Mouse (Mus musculus): Measurements from ENCODE around the gene Specc1.

The Specc1 gene

GRCm38 (mm10) chr11:61967034-61967433, 10.5 kb downstream of the Specc1 start:
- in situ Hi-C loops (cut with MseI, MboI) = no loop called here

- in situ Hi-C loops (cut with MseI, MboI) = no loop called here
Observed at GRCm38 (mm10) chr11:61968875-61969274, 12.3 kb downstream of the Specc1 start.

GRCm38 (mm10) chr11:61970901-61971300, 14.3 kb downstream of the Specc1 start:
- in situ Hi-C loops (cut with MseI, MboI) = no loop called here

GRCm38 (mm10) chr11:61971441-61972221, 15.1 kb downstream of the Specc1 start:
- in situ Hi-C loops (cut with MseI, MboI) = no loop called here

GRCm38 (mm10) chr11:61974106-61974707, 17.6 kb downstream of the Specc1 start:
- in situ Hi-C loops (cut with MseI, MboI) = no loop called here

- in situ Hi-C loops (cut with MseI, MboI) = no loop called here
Observed at GRCm38 (mm10) chr11:61975783-61976182, 19.2 kb downstream of the Specc1 start.

GRCm38 (mm10) chr11:61981285-61981684, 24.7 kb downstream of the Specc1 start:
- in situ Hi-C loops (cut with MseI, MboI) = no loop called here

GRCm38 (mm10) chr11:61982828-61983227, 26.3 kb downstream of the Specc1 start:
- in situ Hi-C loops (cut with MseI, MboI) = no loop called here

- in situ Hi-C loops (cut with MseI, MboI) = no loop called here
Observed at GRCm38 (mm10) chr11:61986939-61987338, 30.4 kb downstream of the Specc1 start.

GRCm38 (mm10) chr11:61989647-61990046, 33.1 kb downstream of the Specc1 start:
- in situ Hi-C loops (cut with MseI, MboI) = no loop called here

GRCm38 (mm10) chr11:61991576-61991975, 35.0 kb downstream of the Specc1 start:
- in situ Hi-C loops (cut with MseI, MboI) = no loop called here

- in situ Hi-C loops (cut with MseI, MboI) = no loop called here
Observed at GRCm38 (mm10) chr11:61992671-61993285, 36.2 kb downstream of the Specc1 start.

- in situ Hi-C loops (cut with MseI, MboI) = no loop called here
Observed at GRCm38 (mm10) chr11:61999501-61999900, 42.9 kb downstream of the Specc1 start.

GRCm38 (mm10) chr11:62000099-62000498, 43.5 kb downstream of the Specc1 start:
- in situ Hi-C loops (cut with MseI, MboI) = no loop called here

- in situ Hi-C loops (cut with MseI, MboI) = no loop called here
Observed at GRCm38 (mm10) chr11:62001977-62002376, 45.4 kb downstream of the Specc1 start.

- in situ Hi-C loops (cut with MseI, MboI) = no loop called here
Observed at GRCm38 (mm10) chr11:62004881-62005240, 48.3 kb downstream of the Specc1 start.

GRCm38 (mm10) chr11:62005241-62005910, 48.8 kb downstream of the Specc1 start:
- in situ Hi-C loops (cut with MseI, MboI) = no loop called here

GRCm38 (mm10) chr11:62005911-62006260, 49.3 kb downstream of the Specc1 start:
- in situ Hi-C loops (cut with MseI, MboI) = no loop called here

GRCm38 (mm10) chr11:62006680-62007079, 50.1 kb downstream of the Specc1 start:
- in situ Hi-C loops (cut with MseI, MboI) = no loop called here

- in situ Hi-C loops (cut with MseI, MboI) = no loop called here
Observed at GRCm38 (mm10) chr11:62007984-62008383, 51.4 kb downstream of the Specc1 start.

GRCm38 (mm10) chr11:62010625-62011231, 54.2 kb downstream of the Specc1 start:
- in situ Hi-C loops (cut with MseI, MboI) = no loop called here

- in situ Hi-C loops (cut with MseI, MboI) = no loop called here
Observed at GRCm38 (mm10) chr11:62012039-62012438, 55.5 kb downstream of the Specc1 start.
